Mouse (Mus musculus) ES-Bruce4 (cell line): ENCODE measurements around the gene Mgp.

Source experiments
- CTCF ChIP-seq: IDR thresholded peaks from one replicate; pipeline ENCODE4 v1.8.1; 2011; ENCODE audit warnings: low read depth, low read length
- POLR2A ChIP-seq: IDR thresholded peaks from one replicate; pipeline ENCODE4 v1.8.1; 2011; ENCODE audit warnings: low read length; ENCODE audit not compliant: insufficient read depth

DNA sequence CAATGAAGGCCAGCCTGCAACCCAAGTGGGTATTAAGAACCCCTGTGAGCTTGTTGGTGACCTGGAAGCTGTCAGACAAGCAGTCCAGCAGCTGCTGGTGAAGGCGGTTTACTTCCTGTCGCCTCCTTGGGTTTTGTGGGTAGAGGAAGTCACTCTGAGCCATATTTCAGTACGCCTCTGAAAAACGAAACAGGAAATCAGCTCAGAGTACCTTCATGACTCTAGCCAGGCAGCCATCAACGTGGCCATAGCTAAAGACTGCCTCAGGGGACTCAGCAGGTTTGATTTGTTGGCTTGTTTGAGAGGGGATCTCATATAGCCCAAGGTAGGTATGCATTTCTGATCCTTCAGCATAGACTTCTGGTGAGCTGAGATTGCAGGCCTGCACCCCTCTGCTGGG is 43.9 kb downstream of the Mgp start:
- TF ChIP-seq CTCF (no peak), POLR2A (no peak)
